In the genomic region with DNA sequence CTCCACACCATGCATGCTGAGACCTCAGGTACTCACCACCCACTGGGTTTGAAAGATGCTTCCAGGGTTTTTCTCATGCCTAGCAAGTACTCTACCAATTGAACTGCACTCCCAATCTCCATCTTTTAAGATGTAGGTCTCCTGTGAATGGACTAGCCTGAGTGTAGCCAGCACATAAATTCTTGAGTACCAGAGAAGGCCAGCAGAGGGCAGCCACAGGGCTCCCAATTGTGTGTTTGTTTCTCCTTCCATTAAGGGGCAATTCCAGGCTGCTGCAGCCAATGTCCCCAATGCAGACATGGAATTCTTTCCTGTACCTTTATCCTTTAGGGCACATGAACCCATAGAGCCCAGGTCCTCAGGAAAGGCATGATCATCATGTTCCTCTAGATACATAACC, we compare ENCODE assay signal across 8 mouse cellular contexts. TPM values are rescaled to one million over a fixed set of nuclear protein-coding genes. Genes with fewer than 3 reads are reported as not detected.
DNase-seq lines count a peak whose midpoint lies in the region; ATAC-seq lines count a peak whose summit lies in the region.

No protein-coding gene starts in this region.

- intact Hi-C loops in left cerebral cortex, postnatal 4 days (cut with DNase I): no loop called here

- no peak for ATAC-seq in CD4-positive, CD25-positive, alpha-beta regulatory T cell, adult 4 months
- peak; percentile 62 for ATAC-seq in forebrain, embryonic 14.5 days

- no peaks in the 10 kb centered on the region for H3K9me3 ChIP-seq in forebrain, embryonic 14.5 days (replicated peaks; ENCODE audit: control insufficient read depth, low read length)

- H3K36me3 ChIP-seq in forebrain, embryonic 14.5 days (ENCODE audit: control insufficient read depth, insufficient read depth, low read length): no peaks in the 10 kb centered on the region

- no peak overlapping the region for H3K27ac ChIP-seq in forebrain, embryonic 14.5 days (ENCODE audit: low read depth, low read length)

- no peaks in the 10 kb centered on the region for H3K27me3 ChIP-seq in forebrain, embryonic 14.5 days (replicated peaks; ENCODE audit: control insufficient read depth, insufficient read depth, low read length)

- no peak overlapping the region for H3K9ac ChIP-seq in forebrain, embryonic 14.5 days (ENCODE audit: low read length)

- peak; percentile 44 for DNase-seq in CD4-positive, CD25-positive, alpha-beta regulatory T cell, adult 2 months (ENCODE audit: low read depth, low spot score)
- DNase-seq in layer of hippocampus, postnatal 10 days (ENCODE audit: low spot score in 2 of 2): peak; percentile 64 to 73
- DNase-seq in layer of hippocampus, adult 9-11 months: no peak
- DNase-seq in NIH3T3 (ENCODE audit: low read depth): peak; percentile 64
- peak; percentile 60 for DNase-seq in forebrain, embryonic 14.5 days (ENCODE audit: low spot score)
- DNase-seq in left cerebral cortex, postnatal 4 days: peak; percentile 58
- DNase-seq in retina, postnatal 1 day: peak; percentile 76

- no peaks in the 10 kb centered on the region for H3K4me1 ChIP-seq in forebrain, embryonic 14.5 days (ENCODE audit: control insufficient read depth, insufficient read depth, low read length)

- no peak overlapping the region for H3K4me3 ChIP-seq in forebrain, embryonic 14.5 days (ENCODE audit: low read depth, low read length)

- no peak overlapping the region for H3K4me2 ChIP-seq in forebrain, embryonic 14.5 days (ENCODE audit: low read length)

RNA-seq across cellular contexts. Expression of a gene that starts 4.1 kb away (rescaled TPM):
- 1 to 10 TPM in 1 of 2 experiments, under 1 TPM in 1; 0.19 to 1.7 TPM for polyA plus RNA-seq in CD4-positive, CD25-positive, alpha-beta regulatory T cell, adult 4 months (2017; shearing (Covaris generic))
- total RNA-seq in layer of hippocampus, postnatal 10 days (2021): not detected
- polyA plus RNA-seq in forebrain, embryonic 14.5 days (2014; fragmentation: Nextera tagmentation; extraction: Ambion mirVana): not detected in 2 replicates
- not detected for total RNA-seq in left cerebral cortex, postnatal 4 days (2021)

RNA-seq across cellular contexts. Expression of a gene that starts 7.9 kb away (rescaled TPM):
- polyA plus RNA-seq in CD4-positive, CD25-positive, alpha-beta regulatory T cell, adult 4 months (2017; shearing (Covaris generic)): not detected
- under 1 TPM in 1 of 2 experiments, not detected in 1; 0.25 TPM for total RNA-seq in layer of hippocampus, postnatal 10 days (2021)
- polyA plus RNA-seq in forebrain, embryonic 14.5 days (2014; fragmentation: Nextera tagmentation; extraction: Ambion mirVana): not detected in 2 replicates
- not detected for total RNA-seq in left cerebral cortex, postnatal 4 days (2021)

RNA-seq across cellular contexts. Expression of a gene that starts 38.3 kb away (rescaled TPM):
- 1 to 10 TPM; 4.9 to 6.4 TPM for polyA plus RNA-seq in CD4-positive, CD25-positive, alpha-beta regulatory T cell, adult 4 months (2017; shearing (Covaris generic))
- 1 to 10 TPM; 8.3 to 8.9 TPM for total RNA-seq in layer of hippocampus, postnatal 10 days (2021)
- polyA plus RNA-seq in forebrain, embryonic 14.5 days (2014; fragmentation: Nextera tagmentation; extraction: Ambion mirVana): 6.2 and 7.1 TPM in 2 replicates
- 1 to 10 TPM; 5.8 to 6.9 TPM for total RNA-seq in left cerebral cortex, postnatal 4 days (2021)

RNA-seq across cellular contexts. Expression of a gene that starts 38.8 kb away (rescaled TPM):
- not detected for polyA plus RNA-seq in CD4-positive, CD25-positive, alpha-beta regulatory T cell, adult 4 months (2017; shearing (Covaris generic))
- total RNA-seq in layer of hippocampus, postnatal 10 days (2021): under 1 TPM; 0.51 to 0.85 TPM
- 0.11 and 0.28 TPM in 2 replicates for polyA plus RNA-seq in forebrain, embryonic 14.5 days (2014; fragmentation: Nextera tagmentation; extraction: Ambion mirVana)
- not detected for total RNA-seq in left cerebral cortex, postnatal 4 days (2021)
